In genomic region chr10:117570091-117570970, GRCm38 (mm10) we compare ENCODE assay signal across 12 mouse cellular contexts. TPM values are rescaled to one million over a fixed set of nuclear protein-coding genes. Genes with fewer than 3 reads are reported as not detected.
DNase-seq lines count a peak whose midpoint lies in the region; ATAC-seq and TF ChIP-seq lines count a peak whose summit lies in the region.
"Had no signal": no experiment of that assay in that cellular context is flagged by ENCODE, and none has a peak within 500 bp of the region (broad histone marks: within the 10 kb centered on the region; RNA-seq: fewer than 3 reads in every experiment).

No protein-coding gene starts in this region.

- H3K9ac ChIP-seq in lung, embryonic 14.5 days, result no peak overlapping the region
- H3K9ac ChIP-seq in forebrain, embryonic 12.5 days, result 0 out of 2 replicates have a peak overlapping the region, but pooled peaks have one; percentile 45
- no peak overlapping the region for H3K9ac ChIP-seq in hindbrain, embryonic 16.5 days (ENCODE audit: low read depth, low read length)
- no peak overlapping the region for H3K9ac ChIP-seq in neural tube, embryonic 14.5 days (replicated peaks; ENCODE audit: low read depth, low read length)

- no peak for DNase-seq in lung, embryonic 14.5 days
- DNase-seq in lung, adult 2 months, result no peak
- no peak for DNase-seq in cerebellum, postnatal 10 days
- DNase-seq: kidney, postnatal 10 days; thymus, adult 18-20 months had no signal

- no peak for ATAC-seq in lung, embryonic 14.5 days (ENCODE audit: insufficient read depth)
- ATAC-seq in forebrain, embryonic 12.5 days (ENCODE audit: low FRiP score), result no peak
- ATAC-seq in hindbrain, embryonic 16.5 days, result no peak
- ATAC-seq in neural tube, embryonic 14.5 days (ENCODE audit: low read depth), result no peak
- ATAC-seq in megakaryocyte, adult 5-6 weeks (ENCODE audit: poor library complexity, severe bottlenecking), result no peak

- 0 out of 2 replicates have a peak, but pooled peaks cover 5% of the 10 kb centered on the region for H3K4me1 ChIP-seq in lung, embryonic 14.5 days (ENCODE audit: insufficient read depth)
- H3K4me1 ChIP-seq in lung, adult 2 months (ENCODE audit: control insufficient read depth, insufficient read depth, low read length), result no peaks in the 10 kb centered on the region
- H3K4me1 ChIP-seq in forebrain, embryonic 12.5 days, result peaks cover 20% of the 10 kb centered on the region
- H3K4me1 ChIP-seq in hindbrain, embryonic 16.5 days (ENCODE audit: control insufficient read depth, insufficient read depth, low read depth, low read length), result peaks cover 10% of the 10 kb centered on the region
- peaks cover 7% of the 10 kb centered on the region for H3K4me1 ChIP-seq in neural tube, embryonic 14.5 days (ENCODE audit: control insufficient read depth, insufficient read depth, low read length)

- no peak overlapping the region for H3K27ac ChIP-seq in lung, embryonic 14.5 days (ENCODE audit: low read depth)
- no peak overlapping the region for H3K27ac ChIP-seq in forebrain, embryonic 12.5 days
- H3K27ac ChIP-seq in hindbrain, embryonic 16.5 days (ENCODE audit: low read depth, low read length), result no peak overlapping the region
- H3K27ac ChIP-seq in neural tube, embryonic 14.5 days (ENCODE audit: low read depth, low read length), result no peak overlapping the region
- H3K27ac ChIP-seq: macrophage had no signal

- no peak overlapping the region for H3K4me3 ChIP-seq in lung, embryonic 14.5 days (ENCODE audit: low read depth, low read length)
- H3K4me3 ChIP-seq in lung, adult 2 months (replicated peaks; ENCODE audit: extremely low read depth, low read depth, low read length), result no peak overlapping the region
- H3K4me3 ChIP-seq in forebrain, embryonic 12.5 days (replicated peaks), result peak overlapping the region; percentile 40; the same call in 1 of the 2 replicates
- no peak overlapping the region for H3K4me3 ChIP-seq in hindbrain, embryonic 16.5 days (ENCODE audit: low read length)
- no peak overlapping the region for H3K4me3 ChIP-seq in neural tube, embryonic 14.5 days (ENCODE audit: low read depth, low read length)

- WGBS in lung, embryonic 14.5 days, result 40% methylated on average over 8 of the region's 8 CpGs
- WGBS in lung, adult 2 months, result 58% methylated on average over 8 of the region's 8 CpGs
- 60% methylated on average over 8 of the region's 8 CpGs for WGBS in forebrain, embryonic 12.5 days
- WGBS in hindbrain, embryonic 16.5 days, result 64% methylated on average over 8 of the region's 8 CpGs
- WGBS in neural tube, embryonic 14.5 days, result 60% methylated on average over 8 of the region's 8 CpGs

- H3K9me3 ChIP-seq in lung, embryonic 14.5 days (ENCODE audit: low read depth, low read length), result peaks cover 3% of the 10 kb centered on the region; the same call in 1 of the 2 replicates
- H3K9me3 ChIP-seq in forebrain, embryonic 12.5 days, result no peaks in the 10 kb centered on the region
- 0 out of 2 replicates have a peak, but pooled peaks cover 2% of the 10 kb centered on the region for H3K9me3 ChIP-seq in hindbrain, embryonic 16.5 days (ENCODE audit: control insufficient read depth, low read length)
- no peaks in the 10 kb centered on the region for H3K9me3 ChIP-seq in neural tube, embryonic 14.5 days (ENCODE audit: control insufficient read depth, low read length)
- H3K9me3 ChIP-seq: heart, embryonic 10.5 days had no signal

- TF ChIP-seq CTCF in lung, embryonic 14.5 days (IDR thresholded peaks at IDR 0.05; ENCODE audit: low read depth), result no peak
- TF ChIP-seq CTCF in lung, adult 2 months (IDR thresholded peaks at IDR 0.05; ENCODE audit: insufficient read depth, low read length), result no peak

- H3K4me2 ChIP-seq in lung, embryonic 14.5 days, result peak overlapping the region; percentile 64
- H3K4me2 ChIP-seq in forebrain, embryonic 12.5 days, result peak overlapping the region; percentile 73
- peak overlapping the region; percentile 67; the same call in 1 of the 2 replicates for H3K4me2 ChIP-seq in hindbrain, embryonic 16.5 days (ENCODE audit: low read length)
- H3K4me2 ChIP-seq in neural tube, embryonic 14.5 days (ENCODE audit: low read depth, low read length), result peak overlapping the region; percentile 71; the same call in 1 of the 2 replicates

- no peaks in the 10 kb centered on the region for H3K36me3 ChIP-seq in lung, embryonic 14.5 days (ENCODE audit: insufficient read depth)
- no peaks in the 10 kb centered on the region for H3K36me3 ChIP-seq in forebrain, embryonic 12.5 days (replicated peaks)
- no peaks in the 10 kb centered on the region for H3K36me3 ChIP-seq in hindbrain, embryonic 16.5 days (ENCODE audit: control insufficient read depth, insufficient read depth, low read length)
- H3K36me3 ChIP-seq in neural tube, embryonic 14.5 days (ENCODE audit: control insufficient read depth, insufficient read depth, low read length), result no peaks in the 10 kb centered on the region
- H3K36me3 ChIP-seq: G1E; heart, embryonic 10.5 days had no signal

- peaks cover 12% of the 10 kb centered on the region for H3K27me3 ChIP-seq in lung, embryonic 14.5 days (ENCODE audit: insufficient read depth, low read length)
- H3K27me3 ChIP-seq in forebrain, embryonic 12.5 days, result peaks cover 30% of the 10 kb centered on the region
- 0 out of 2 replicates have a peak, but pooled peaks cover 3% of the 10 kb centered on the region for H3K27me3 ChIP-seq in hindbrain, embryonic 16.5 days (replicated peaks; ENCODE audit: control insufficient read depth, insufficient read depth, low read length)
- H3K27me3 ChIP-seq in neural tube, embryonic 14.5 days (ENCODE audit: control insufficient read depth, insufficient read depth, low read length), result no peaks in the 10 kb centered on the region

- TF ChIP-seq POLR2A in lung, adult 2 months (IDR thresholded peaks at IDR 0.05; ENCODE audit: borderline replicate concordance, extremely low read depth, low read depth, low read length), result no peak

RNA-seq across cellular contexts. Expression of gene Cpm, which starts 59.0 kb away (rescaled TPM):
- polyA plus RNA-seq in lung, embryonic 14.5 days (2014; fragmentation: Nextera tagmentation; extraction: Ambion mirVana), result 23.5 and 25.3 TPM in 2 replicates
- 104 and 117 TPM in 2 replicates for polyA plus RNA-seq in lung, adult 2 months (2012; rRNA removed)
- 5.2 and 6.5 TPM in 2 replicates for polyA plus RNA-seq in forebrain, embryonic 12.5 days (2016; fragmentation: Nextera tagmentation; extraction: Ambion mirVana)
- polyA plus RNA-seq in hindbrain, embryonic 16.5 days (2015; fragmentation: Nextera tagmentation; extraction: Ambion mirVana), result 2.7 and 3.9 TPM in 2 replicates
- 4.2 and 4.4 TPM in 2 replicates for polyA plus RNA-seq in neural tube, embryonic 14.5 days (2014; fragmentation: Nextera tagmentation; extraction: Ambion mirVana)
- total RNA-seq in megakaryocyte, adult 5-6 weeks (2015), result 0.38 TPM in 1 of 2 replicates, not detected in the other
- total RNA-seq in megakaryocyte, adult 5-6 weeks (2017), result not detected in 2 replicates
- polyA plus RNA-seq: G1E had no signal
